Mouse (Mus musculus): Measurements from ENCODE around the gene Lrch1.

GRCm38 (mm10) chr14:74886453-74886852 is 61.2 kb downstream of the Lrch1 start:
- TF ChIP-seq CTCF (IDR thresholded peaks at IDR 0.05; ENCODE audit: borderline replicate concordance, insufficient read depth, low read depth, low read length) (no peak), POLR2A (IDR thresholded peaks at IDR 0.05; ENCODE audit: borderline replicate concordance, insufficient read depth, low read length) (no peak)

Data from cerebellum, adult 2 months (tissue).